In the genomic region with DNA sequence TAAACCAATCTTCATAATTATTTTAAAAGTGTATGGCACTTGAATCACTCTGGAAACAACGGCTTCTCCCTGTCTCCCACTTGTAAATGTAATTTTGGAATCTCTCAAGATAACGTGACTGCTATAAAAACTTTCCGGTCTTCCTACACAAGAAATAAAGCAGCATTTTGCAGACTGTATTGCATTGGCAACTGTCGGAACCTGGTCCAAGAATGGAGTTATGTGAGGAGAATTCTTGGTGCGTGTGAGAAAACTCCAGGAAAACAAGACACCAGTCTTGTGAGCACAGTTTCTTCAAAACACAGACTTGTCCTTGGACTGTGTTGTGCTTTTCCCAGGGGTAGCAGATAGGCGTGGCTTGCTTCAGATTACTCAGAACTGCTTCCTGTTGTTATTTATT, we compare ENCODE assay signal across 11 mouse cellular contexts.
"Had no signal": no experiment of that assay in that cellular context is flagged by ENCODE, and none has a peak within 500 bp of the region (broad histone marks: within the 10 kb centered on the region; RNA-seq: fewer than 3 reads in every experiment).

No protein-coding gene starts in this region.

- DNase-seq: liver, embryonic 13.5 days; liver, postnatal 0 days; lung, adult 2 months; lung, postnatal 10 days; lung, postnatal 4 days; midbrain, embryonic 14.5 days; retina, postnatal 1 day; spleen, adult 18-20 months; thymus, adult 2 months; thymus, postnatal 25 days; thymus, postnatal 4 days had no signal
